Mouse (Mus musculus) frontal cortex, adult (tissue): Measurements from ENCODE around the gene Carmil3.

ENCODE experiments used
- ATAC-seq: cut with Nextera tagmentation; 2 replicates; pipeline ENCODE4 v1.9.2; 2017; ENCODE audit warnings: mild to moderate bottlenecking, moderate library complexity, mixed read lengths; ENCODE audit not compliant: low TSS enrichment

The Carmil3 gene

DNA sequence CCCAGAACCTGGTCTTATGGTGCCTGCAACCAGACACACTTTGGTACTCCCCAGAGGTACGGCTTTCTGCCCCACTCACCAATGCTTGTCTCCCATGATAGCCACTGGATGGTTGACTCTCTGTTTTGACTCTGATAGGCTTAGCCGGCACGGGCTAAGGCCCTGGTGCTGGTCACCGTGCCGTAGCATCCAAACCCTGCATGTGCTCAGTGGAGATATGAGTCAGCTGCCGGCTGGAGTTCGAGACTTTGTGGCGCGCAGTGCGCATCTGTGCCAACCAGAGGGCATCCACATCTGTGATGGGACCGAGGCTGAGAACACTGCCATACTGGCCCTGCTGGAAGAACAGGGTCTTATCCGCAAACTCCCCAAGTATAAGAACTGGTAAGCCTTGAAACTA is 51.8 kb downstream of the Carmil3 start:
- ATAC-seq, result no peak

GRCm38 (mm10) chr14:55544334-55544733 is 53.9 kb downstream of the Carmil3 start:
- no peak for ATAC-seq

GRCm38 (mm10) chr14:55550191-55550590 is 59.7 kb downstream of the Carmil3 start:
- ATAC-seq, result no peak

DNA sequence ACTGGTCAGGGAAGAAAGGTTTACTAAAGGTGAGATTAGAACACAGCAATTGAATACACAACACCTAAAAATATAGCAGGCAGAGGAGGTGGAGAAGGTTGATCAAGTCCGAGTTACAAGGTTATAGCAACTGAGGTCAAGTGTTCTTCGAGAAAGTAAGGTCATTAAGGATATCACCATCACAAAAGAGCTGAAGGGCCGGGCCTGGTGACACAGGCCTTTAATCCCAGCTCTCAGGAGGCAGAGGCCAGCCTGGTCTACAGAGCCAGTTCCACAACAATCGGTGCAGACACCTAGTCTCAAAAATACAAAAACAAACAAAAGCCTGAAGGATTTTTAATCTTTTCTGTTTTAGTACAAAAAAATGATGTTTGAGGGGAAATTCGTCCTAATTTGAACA is 60.9 kb downstream of the Carmil3 start:
- ATAC-seq, result no peak

DNA sequence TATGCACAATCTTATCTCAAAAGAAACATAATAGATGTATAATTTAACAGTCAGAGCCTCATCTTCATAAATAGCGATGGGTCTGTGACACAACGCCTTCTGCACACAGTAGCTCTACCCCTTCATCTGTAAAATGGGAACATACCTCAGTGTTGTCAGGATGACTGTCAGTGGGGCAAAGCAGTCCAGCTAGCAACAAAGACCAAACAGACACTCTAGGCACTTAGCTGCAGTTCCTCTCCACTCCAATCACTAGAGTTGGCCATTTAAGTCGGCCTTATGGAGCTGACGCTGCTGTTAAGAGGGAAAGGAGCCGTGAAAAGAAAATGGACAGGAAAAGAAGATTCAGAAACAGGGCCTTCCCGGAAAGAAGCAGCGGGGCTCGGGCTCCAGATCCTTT is 61.3 kb downstream of the Carmil3 start:
- no peak for ATAC-seq

GRCm38 (mm10) chr14:55554635-55555034 is 64.2 kb downstream of the Carmil3 start:
- no peak for ATAC-seq

DNA sequence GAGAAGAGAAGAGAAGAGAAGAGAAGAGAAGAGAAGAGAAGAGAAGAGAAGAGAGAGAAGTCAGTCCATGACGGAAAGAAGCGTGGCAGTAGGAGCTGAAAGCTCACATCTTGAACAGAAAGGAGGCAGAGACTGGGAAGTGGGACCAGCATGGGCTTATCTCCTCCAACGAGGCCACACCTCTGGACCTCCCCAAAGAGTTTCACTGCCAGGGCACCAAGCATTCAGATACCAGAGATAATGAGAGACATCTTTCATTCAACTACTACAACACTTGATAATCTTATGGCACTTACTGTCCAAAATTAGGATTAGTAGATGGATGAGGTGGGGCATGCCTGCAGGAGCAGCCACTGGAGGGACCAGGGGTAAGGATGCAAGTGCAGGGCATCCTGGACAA is 65.3 kb downstream of the Carmil3 start:
- no peak for ATAC-seq

DNA sequence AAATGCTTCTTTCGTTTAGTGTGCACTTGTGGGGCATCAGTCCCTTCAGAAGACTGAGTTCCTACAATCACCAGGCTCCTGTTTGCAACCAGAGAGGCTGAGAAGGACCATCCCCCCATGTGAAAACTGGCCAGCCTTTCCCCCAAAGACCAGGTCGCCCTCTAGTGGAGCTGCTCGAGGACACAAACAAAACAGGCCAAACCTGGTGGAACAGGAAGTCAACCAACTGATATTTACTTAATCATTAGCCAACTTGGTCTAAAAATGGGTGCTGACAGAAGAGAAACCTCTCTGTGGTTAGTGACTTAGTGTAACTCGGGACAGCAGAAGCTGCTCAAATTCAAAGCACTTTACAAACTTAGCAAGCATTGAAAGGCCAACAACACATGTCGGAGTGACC is 66.6 kb downstream of the Carmil3 start:
- no peak for ATAC-seq

GRCm38 (mm10) chr14:55557587-55557986 is 67.1 kb downstream of the Carmil3 start:
- no peak for ATAC-seq
